Mouse (Mus musculus): Measurements from ENCODE around the gene Tex14. TPM values are rescaled to one million over a fixed set of nuclear protein-coding genes. Genes with fewer than 3 reads are reported as not detected.

Gene Tex14
- total and polyA plus RNA-seq, 3 experiments = 0.08 to 0.23 TPM; not detected in 1

DNA sequence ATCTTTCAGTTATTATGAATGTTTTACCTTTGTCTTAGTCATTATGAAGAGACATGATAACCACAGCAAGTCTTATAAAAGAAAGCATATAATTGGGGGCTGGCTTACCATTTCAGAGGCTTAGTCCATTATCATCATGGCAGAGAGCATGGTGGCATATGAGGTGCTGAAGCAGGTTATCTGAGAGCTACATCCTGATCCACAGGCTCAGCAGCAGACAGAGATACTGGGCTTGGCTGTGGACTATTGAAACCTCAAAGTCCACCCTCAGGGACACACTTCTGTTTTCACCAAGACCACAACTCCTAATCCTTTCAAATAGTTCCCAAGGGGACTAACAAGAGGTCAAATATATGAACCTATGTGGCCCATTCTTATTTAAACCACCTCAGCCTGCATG is 119.1 kb downstream of the Tex14 start:
- Histone ChIP-seq H3K27ac (no peak overlapping the region), H3K79me2 (replicated peaks; ENCODE audit: control insufficient read depth, insufficient read depth, low read length) (no peaks in the 10 kb centered on the region), H3K9ac (ENCODE audit: low read depth, low read length) (no peak overlapping the region), H3K27me3 (ENCODE audit: control insufficient read depth, insufficient read depth, low read length) (no peaks in the 10 kb centered on the region), H3K4me3 (no peak overlapping the region), H3K36me3 (ENCODE audit: control insufficient read depth, insufficient read depth, low read length) (no peaks in the 10 kb centered on the region), H3K4me1 (ENCODE audit: control insufficient read depth, insufficient read depth, low read length) (no peaks in the 10 kb centered on the region; the same call in 1 of the 2 replicates)
- intact Hi-C loops (cut with DNase I) = loop anchor here (5.0 kb wide), 1 partner anchor 53 kb away; no protein-coding TSS in a partner anchor
- no peak for TF ChIP-seq POLR2A (IDR thresholded peaks at IDR 0.05; ENCODE audit: insufficient read depth, low read depth, low read length)
- TF ChIP-seq CTCF (IDR thresholded peaks at IDR 0.05) = no peak
- no peak for TF ChIP-seq EP300 (IDR thresholded peaks at IDR 0.05; ENCODE audit: insufficient read depth, low read depth, low read length)
- DNase-seq = no peak

- Histone ChIP-seq H3K9ac (ENCODE audit: low read depth, low read length) (no peak overlapping the region), H3K79me2 (replicated peaks; ENCODE audit: control insufficient read depth, insufficient read depth, low read length) (no peaks in the 10 kb centered on the region), H3K4me3 (no peak overlapping the region), H3K27ac (no peak overlapping the region), H3K27me3 (ENCODE audit: control insufficient read depth, insufficient read depth, low read length) (no peaks in the 10 kb centered on the region), H3K36me3 (ENCODE audit: control insufficient read depth, insufficient read depth, low read length) (no peaks in the 10 kb centered on the region), H3K4me1 (ENCODE audit: control insufficient read depth, insufficient read depth, low read length) (no peaks in the 10 kb centered on the region; the same call in 1 of the 2 replicates)
- TF ChIP-seq EP300 (IDR thresholded peaks at IDR 0.05; ENCODE audit: insufficient read depth, low read depth, low read length) (no peak), CTCF (IDR thresholded peaks at IDR 0.05) (no peak), POLR2A (IDR thresholded peaks at IDR 0.05; ENCODE audit: insufficient read depth, low read depth, low read length) (no peak)
- intact Hi-C loops (cut with DNase I) = loop anchor here (5.0 kb wide), 1 partner anchor 53 kb away; no protein-coding TSS in a partner anchor
- no peak for DNase-seq
Measured at GRCm38 (mm10) chr11:87524780-87525179, 119.9 kb downstream of the Tex14 start.

DNA sequence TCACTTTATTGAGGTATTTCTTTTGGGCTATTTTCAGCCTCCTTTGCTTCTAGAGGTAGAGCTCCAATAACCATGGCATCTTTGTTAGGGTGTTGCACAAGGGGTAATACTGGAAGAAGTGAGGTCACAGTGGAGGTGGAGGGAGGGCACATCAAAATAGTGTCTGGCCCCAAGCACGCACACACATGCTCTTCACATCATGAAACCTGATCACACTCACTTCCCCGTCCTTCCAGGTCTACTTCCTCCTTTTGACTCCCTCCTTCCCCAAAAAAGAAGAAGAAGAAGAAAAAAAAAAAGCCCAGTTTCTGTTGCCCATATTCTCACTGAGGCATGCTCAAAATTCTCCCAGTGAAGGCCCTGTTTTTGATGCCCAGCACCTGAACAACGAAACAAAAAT is 122.5 kb downstream of the Tex14 start:
- intact Hi-C loops (cut with DNase I) = no loop called here
- no peak for DNase-seq
- Histone ChIP-seq H3K9ac (ENCODE audit: low read depth, low read length) (no peak overlapping the region), H3K4me1 (ENCODE audit: control insufficient read depth, insufficient read depth, low read length) (no peaks in the 10 kb centered on the region; the same call in 1 of the 2 replicates), H3K79me2 (replicated peaks; ENCODE audit: control insufficient read depth, insufficient read depth, low read length) (no peaks in the 10 kb centered on the region), H3K27me3 (ENCODE audit: control insufficient read depth, insufficient read depth, low read length) (no peaks in the 10 kb centered on the region), H3K27ac (no peak overlapping the region), H3K4me3 (no peak overlapping the region), H3K36me3 (ENCODE audit: control insufficient read depth, insufficient read depth, low read length) (no peaks in the 10 kb centered on the region)
- 74% methylated on average over 3 of the region's 3 CpGs for WGBS
- no peak for TF ChIP-seq EP300 (IDR thresholded peaks at IDR 0.05; ENCODE audit: insufficient read depth, low read depth, low read length)
- no peak for TF ChIP-seq CTCF (IDR thresholded peaks at IDR 0.05)
- no peak for TF ChIP-seq POLR2A (IDR thresholded peaks at IDR 0.05; ENCODE audit: insufficient read depth, low read depth, low read length)

DNA sequence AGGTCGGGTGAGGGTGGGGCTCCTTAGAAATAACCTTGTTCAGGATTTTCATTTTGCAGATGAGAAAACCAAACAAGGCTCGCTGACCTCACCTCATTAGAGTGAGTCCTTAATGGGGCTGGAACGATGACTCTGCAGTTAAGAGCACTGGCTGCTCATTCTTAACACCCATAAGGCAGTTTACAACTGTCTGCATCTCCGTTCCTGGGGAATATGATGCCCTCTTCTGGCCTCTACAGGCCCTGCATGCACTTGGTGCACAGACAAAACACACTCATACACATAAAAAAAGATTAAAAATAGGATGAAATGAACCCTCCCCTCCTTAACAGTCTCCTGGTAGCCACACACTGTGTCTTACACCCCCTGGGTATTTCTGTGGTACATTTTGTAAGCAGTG is 123.1 kb downstream of the Tex14 start:
- no peaks in the 10 kb centered on the region for H3K36me3 ChIP-seq (ENCODE audit: control insufficient read depth, insufficient read depth, low read length)
- no peaks in the 10 kb centered on the region; the same call in 1 of the 2 replicates for H3K4me1 ChIP-seq (ENCODE audit: control insufficient read depth, insufficient read depth, low read length)
- no peak overlapping the region for H3K4me3 ChIP-seq
- DNase-seq = no peak
- 68% methylated on average over 4 of the region's 4 CpGs for WGBS
- no peaks in the 10 kb centered on the region for H3K27me3 ChIP-seq (ENCODE audit: control insufficient read depth, insufficient read depth, low read length)
- H3K27ac ChIP-seq = no peak overlapping the region
- no peak overlapping the region for H3K9ac ChIP-seq (ENCODE audit: low read depth, low read length)
- no peak for TF ChIP-seq POLR2A (IDR thresholded peaks at IDR 0.05; ENCODE audit: insufficient read depth, low read depth, low read length)
- peak; percentile 46 for TF ChIP-seq CTCF (IDR thresholded peaks at IDR 0.05)
- intact Hi-C loops (cut with DNase I) = no loop called here
- H3K79me2 ChIP-seq (replicated peaks; ENCODE audit: control insufficient read depth, insufficient read depth, low read length) = no peaks in the 10 kb centered on the region

DNA sequence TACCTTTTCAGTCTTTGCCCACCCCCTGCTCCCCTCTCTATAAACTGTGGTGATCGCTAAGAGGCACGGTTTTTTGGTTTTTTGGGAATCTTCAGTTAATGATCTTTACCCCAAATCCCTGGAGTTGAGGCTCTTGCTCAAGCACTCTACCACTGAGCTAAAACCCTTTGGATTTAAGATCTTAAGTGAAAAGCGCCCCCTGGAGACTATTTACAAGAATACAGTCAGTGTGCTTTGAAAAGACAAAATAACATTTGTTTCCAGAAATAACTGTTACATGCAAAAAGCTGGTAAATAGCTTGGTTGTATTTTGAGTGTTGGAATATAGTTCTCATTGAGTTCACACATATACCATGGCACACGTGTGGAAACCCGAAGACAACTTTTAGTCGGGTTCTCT is 126.8 kb downstream of the Tex14 start:
- no peak for DNase-seq
- Histone ChIP-seq H3K79me2 (replicated peaks; ENCODE audit: control insufficient read depth, insufficient read depth, low read length) (no peaks in the 10 kb centered on the region), H3K36me3 (ENCODE audit: control insufficient read depth, insufficient read depth, low read length) (no peaks in the 10 kb centered on the region), H3K4me1 (ENCODE audit: control insufficient read depth, insufficient read depth, low read length) (no peaks in the 10 kb centered on the region), H3K27me3 (ENCODE audit: control insufficient read depth, insufficient read depth, low read length) (no peaks in the 10 kb centered on the region), H3K9ac (ENCODE audit: low read depth, low read length) (no peak overlapping the region), H3K27ac (no peak overlapping the region), H3K4me3 (no peak overlapping the region)
- intact Hi-C loops (cut with DNase I) = no loop called here
- no peak for TF ChIP-seq POLR2A (IDR thresholded peaks at IDR 0.05; ENCODE audit: insufficient read depth, low read depth, low read length)
- peak; percentile 55 for TF ChIP-seq CTCF (IDR thresholded peaks at IDR 0.05)
- no peak for TF ChIP-seq EP300 (IDR thresholded peaks at IDR 0.05; ENCODE audit: insufficient read depth, low read depth, low read length)
- 69% methylated on average over 6 of the region's 6 CpGs for WGBS

DNA sequence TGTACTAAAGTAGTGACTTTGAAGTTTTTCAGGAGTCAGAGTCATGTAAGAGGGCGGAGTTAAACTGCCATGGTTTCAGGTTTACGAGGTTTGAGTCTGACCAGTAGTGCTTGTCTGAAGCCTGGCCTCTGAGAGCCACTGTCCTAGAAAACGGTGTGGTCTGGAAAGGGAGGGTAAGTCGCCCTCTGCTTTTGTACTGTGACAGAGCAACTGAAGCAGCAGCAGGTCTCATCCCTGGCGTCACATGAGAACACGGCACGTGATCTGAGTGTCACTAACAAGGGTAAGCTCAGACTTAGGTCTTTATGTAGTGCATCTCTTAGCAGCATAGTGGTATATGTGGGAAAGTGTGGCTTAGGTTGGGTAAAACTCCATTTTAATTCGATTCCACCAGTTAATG is 137.4 kb downstream of the Tex14 start:
- H3K27me3 ChIP-seq (ENCODE audit: control insufficient read depth, insufficient read depth, low read length) = no peaks in the 10 kb centered on the region
- H3K79me2 ChIP-seq (replicated peaks; ENCODE audit: control insufficient read depth, insufficient read depth, low read length) = no peaks in the 10 kb centered on the region
- no peak overlapping the region for H3K9ac ChIP-seq (ENCODE audit: low read depth, low read length)
- no peak overlapping the region for H3K27ac ChIP-seq
- H3K4me3 ChIP-seq = no peak overlapping the region
- no peak for DNase-seq
- TF ChIP-seq CTCF (IDR thresholded peaks at IDR 0.05) = no peak
- no peak for TF ChIP-seq POLR2A (IDR thresholded peaks at IDR 0.05; ENCODE audit: insufficient read depth, low read depth, low read length)
- TF ChIP-seq EP300 (IDR thresholded peaks at IDR 0.05; ENCODE audit: insufficient read depth, low read depth, low read length) = no peak
- WGBS = 61% methylated on average over 8 of the region's 8 CpGs
- no peaks in the 10 kb centered on the region for H3K4me1 ChIP-seq (ENCODE audit: control insufficient read depth, insufficient read depth, low read length)
- intact Hi-C loops (cut with DNase I) = no loop called here
- no peaks in the 10 kb centered on the region for H3K36me3 ChIP-seq (ENCODE audit: control insufficient read depth, insufficient read depth, low read length)

Data from heart, adult 2 months (tissue).